Mouse (Mus musculus) A20 (cell line): ENCODE measurements around the gene Bcor.

ENCODE experiments used
- DNase-seq: peaks from one replicate; pipeline ENCODE4 v3.0.0-alpha.2; 2011; ENCODE audit warnings: low read depth, low spot score

The Bcor gene

GRCm38 (mm10) chrX:12127106-12127670 is 33.0 kb downstream of the Bcor start:
- DNase-seq = no peak

GRCm38 (mm10) chrX:12126408-12127105 is 33.6 kb downstream of the Bcor start:
- no peak for DNase-seq

GRCm38 (mm10) chrX:12124571-12124970 is 35.6 kb downstream of the Bcor start:
- no peak for DNase-seq

GRCm38 (mm10) chrX:12123687-12124087 is 36.5 kb downstream of the Bcor start:
- DNase-seq = peak; percentile 42

- DNase-seq = peak; percentile 59
Measured at GRCm38 (mm10) chrX:12122594-12123331, 37.4 kb downstream of the Bcor start.

- no peak for DNase-seq
Measured at GRCm38 (mm10) chrX:12119476-12119875, 40.7 kb downstream of the Bcor start.

GRCm38 (mm10) chrX:12116128-12116527 is 44.0 kb downstream of the Bcor start:
- DNase-seq = no peak

GRCm38 (mm10) chrX:12112166-12112565 is 48.0 kb downstream of the Bcor start:
- no peak for DNase-seq

- no peak for DNase-seq
Measured at GRCm38 (mm10) chrX:12110518-12110917, 49.6 kb downstream of the Bcor start.

- DNase-seq = no peak
Measured at GRCm38 (mm10) chrX:12105358-12105757, 54.8 kb downstream of the Bcor start.

GRCm38 (mm10) chrX:12096783-12097526 is 63.2 kb downstream of the Bcor start:
- no peak for DNase-seq

GRCm38 (mm10) chrX:12093371-12093770 is 66.8 kb downstream of the Bcor start:
- DNase-seq = no peak

- peak; percentile 55 for DNase-seq
Measured at GRCm38 (mm10) chrX:12091431-12092061, 68.6 kb downstream of the Bcor start.

- peak; percentile 68 for DNase-seq
Measured at GRCm38 (mm10) chrX:12090871-12091404, 69.2 kb downstream of the Bcor start.

- DNase-seq = peak; percentile 26
Measured at GRCm38 (mm10) chrX:12090151-12090870, 69.8 kb downstream of the Bcor start.

- DNase-seq = peak; percentile 47
Measured at GRCm38 (mm10) chrX:12089353-12090081, 70.6 kb downstream of the Bcor start.

GRCm38 (mm10) chrX:12089027-12089340 is 71.2 kb downstream of the Bcor start:
- no peak for DNase-seq

GRCm38 (mm10) chrX:12088301-12089026 is 71.7 kb downstream of the Bcor start:
- DNase-seq = peak; percentile 81

GRCm38 (mm10) chrX:12087511-12088300 is 72.4 kb downstream of the Bcor start:
- DNase-seq = peak; percentile 81
